In the genomic region with DNA sequence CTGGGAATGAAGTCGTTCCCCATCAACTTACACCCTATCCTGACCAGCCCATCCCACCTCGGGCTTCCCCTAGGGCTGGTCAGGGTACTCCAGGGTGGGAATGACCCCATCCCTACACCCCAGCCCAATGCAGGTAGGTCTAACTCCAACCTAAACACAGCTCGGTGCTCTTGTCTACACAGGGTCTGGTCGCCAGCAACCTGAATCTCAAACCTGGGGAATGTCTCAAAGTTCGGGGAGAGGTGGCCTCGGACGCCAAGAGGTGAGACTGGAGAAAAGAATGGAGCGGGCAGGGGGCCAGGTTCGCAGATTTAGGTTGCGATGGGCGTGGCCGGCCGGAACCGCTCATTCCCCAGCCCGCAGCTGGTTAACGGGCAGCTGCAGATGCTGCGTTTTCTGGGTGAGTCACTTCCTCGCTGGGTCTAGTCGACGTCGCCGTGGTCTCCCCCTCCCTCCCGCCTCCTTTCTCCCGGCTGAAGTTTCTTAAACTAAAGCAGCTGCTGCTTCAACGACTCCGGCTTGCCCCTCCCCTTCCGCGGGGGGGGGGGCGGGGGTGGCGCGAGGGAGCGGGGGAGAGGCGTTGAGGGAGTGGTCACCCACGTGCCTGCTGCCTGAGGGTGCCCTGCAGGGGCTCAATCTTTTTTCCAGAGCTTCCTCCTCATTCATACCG, we compare ENCODE assay signal across 8 mouse cellular contexts. TPM values are rescaled to one million over a fixed set of nuclear protein-coding genes. Genes with fewer than 3 reads are reported as not detected.
DNase-seq lines count a peak whose midpoint lies in the region; ATAC-seq and TF ChIP-seq lines count a peak whose summit lies in the region.

No protein-coding gene starts in this region.

- TF ChIP-seq EP300 in CH12.LX (IDR thresholded peaks at IDR 0.05; ENCODE audit: low read length): peak; percentile 59; the same call in 1 of the 2 replicates

- in situ Hi-C loops in CH12.LX (cut with MboI; ENCODE audit: low pct_ligation_motif_present, low pct_unique_long_range_greater_than_20kb, low sequenced_read_pairs): no loop called here

- peak overlapping the region; percentile 91 for H3K27ac ChIP-seq in CH12.LX (ENCODE audit: insufficient read depth, low read depth)
- no peak overlapping the region for H3K27ac ChIP-seq in hindbrain, embryonic 13.5 days
- H3K27ac ChIP-seq in limb, embryonic 14.5 days (replicated peaks; ENCODE audit: low read depth, low read length): peak overlapping the region; percentile 89
- no peak overlapping the region for H3K27ac ChIP-seq in midbrain, embryonic 14.5 days (replicated peaks; ENCODE audit: low read depth, low read length)

- H3K9ac ChIP-seq in CH12.LX (ENCODE audit: insufficient read depth, low read depth): peak overlapping the region; percentile 70
- H3K9ac ChIP-seq in hindbrain, embryonic 13.5 days: peak overlapping the region; percentile 40; the same call in 1 of the 2 replicates
- peak overlapping the region; percentile 75 for H3K9ac ChIP-seq in limb, embryonic 14.5 days (ENCODE audit: low read depth, low read length, severe bottlenecking)
- H3K9ac ChIP-seq in midbrain, embryonic 14.5 days (replicated peaks; ENCODE audit: low read length): peak overlapping the region; percentile 29; the same call in 1 of the 2 replicates

- H3K9me3 ChIP-seq in CH12.LX (replicated peaks; ENCODE audit: low read length): no peaks in the 10 kb centered on the region
- H3K9me3 ChIP-seq in hindbrain, embryonic 13.5 days: no peaks in the 10 kb centered on the region
- no peaks in the 10 kb centered on the region for H3K9me3 ChIP-seq in limb, embryonic 14.5 days (ENCODE audit: control insufficient read depth, low read length)
- H3K9me3 ChIP-seq in midbrain, embryonic 14.5 days (ENCODE audit: control insufficient read depth, low read length): no peaks in the 10 kb centered on the region

- no peaks in the 10 kb centered on the region for H3K27me3 ChIP-seq in CH12.LX (replicated peaks)
- peaks cover 26% of the 10 kb centered on the region for H3K27me3 ChIP-seq in hindbrain, embryonic 13.5 days
- no peaks in the 10 kb centered on the region for H3K27me3 ChIP-seq in limb, embryonic 14.5 days (ENCODE audit: control insufficient read depth, insufficient read depth, low read length)
- peaks cover 4% of the 10 kb centered on the region; the same call in 1 of the 2 replicates for H3K27me3 ChIP-seq in midbrain, embryonic 14.5 days (ENCODE audit: control insufficient read depth, insufficient read depth, low read length)

- peaks cover 4% of the 10 kb centered on the region; the same call in 1 of the 2 replicates for H3K79me2 ChIP-seq in CH12.LX (replicated peaks; ENCODE audit: control insufficient read depth, extremely low read depth, insufficient read depth, poor library complexity, severe bottlenecking)

- H3K4me3 ChIP-seq in CH12.LX (replicated peaks in 1 of 3; ENCODE audit: low read depth in 2 of 3, low read length in 2 of 3, poor library complexity in 1 of 3): peak overlapping the region; percentile 61 to 84 (median 74)
- peak overlapping the region; percentile 33 for H3K4me3 ChIP-seq in hindbrain, embryonic 13.5 days
- peak overlapping the region; percentile 59 for H3K4me3 ChIP-seq in limb, embryonic 14.5 days (replicated peaks; ENCODE audit: low read length)
- peak overlapping the region; percentile 24 for H3K4me3 ChIP-seq in midbrain, embryonic 14.5 days (replicated peaks; ENCODE audit: low read depth, low read length)

- H3K4me1 ChIP-seq in CH12.LX (ENCODE audit: control insufficient read depth in 1 of 2, insufficient read depth in 2 of 2): peaks cover 23 to 55% of the 10 kb centered on the region in 2 experiments
- H3K4me1 ChIP-seq in hindbrain, embryonic 13.5 days (replicated peaks): peaks cover 33% of the 10 kb centered on the region
- peaks cover 22% of the 10 kb centered on the region for H3K4me1 ChIP-seq in limb, embryonic 14.5 days (ENCODE audit: control insufficient read depth, insufficient read depth, low read length)
- peaks cover 13% of the 10 kb centered on the region for H3K4me1 ChIP-seq in midbrain, embryonic 14.5 days (ENCODE audit: control insufficient read depth, insufficient read depth, low read length)

- peak; percentile 56 for TF ChIP-seq POLR2A in CH12.LX (IDR thresholded peaks at IDR 0.05; ENCODE audit: low read depth, low read length)
- no peak for TF ChIP-seq POLR2A in limb, embryonic 14.5 days (IDR thresholded peaks at IDR 0.05; ENCODE audit: borderline replicate concordance, extremely low read depth, insufficient read depth, insufficient read length)

- WGBS in hindbrain, embryonic 13.5 days: under 1% methylated on average over 32 of the region's 35 CpGs
- WGBS in limb, embryonic 14.5 days: 1% methylated on average over 27 of the region's 35 CpGs
- WGBS in midbrain, embryonic 14.5 days: under 1% methylated on average over 34 of the region's 35 CpGs

- no peak for ATAC-seq in hindbrain, embryonic 13.5 days (ENCODE audit: low FRiP score)
- ATAC-seq in limb, embryonic 14.5 days (ENCODE audit: low FRiP score, low read depth): peak; percentile 66
- peak; percentile 25; the same call in 1 of the 2 replicates for ATAC-seq in midbrain, embryonic 14.5 days (ENCODE audit: low FRiP score, low TSS enrichment)

- H3K4me2 ChIP-seq in CH12.LX (ENCODE audit: insufficient read depth, low read depth, poor library complexity, severe bottlenecking): peak overlapping the region; percentile 95
- H3K4me2 ChIP-seq in hindbrain, embryonic 13.5 days: peak overlapping the region; percentile 59
- peak overlapping the region; percentile 94 for H3K4me2 ChIP-seq in limb, embryonic 14.5 days (replicated peaks; ENCODE audit: low read depth, low read length, severe bottlenecking)
- H3K4me2 ChIP-seq in midbrain, embryonic 14.5 days (ENCODE audit: low read length): peak overlapping the region; percentile 59

- no peak for TF ChIP-seq RAD21 in CH12.LX (IDR thresholded peaks at IDR 0.05; ENCODE audit: low read depth, low read length)

- dilution Hi-C loops in CH12.LX (cut with MboI; ENCODE audit: extremely low pct_ligation_motif_present, extremely low pct_unique_long_range_greater_than_20kb, low sequenced_read_pairs): no loop called here

- TF ChIP-seq CTCF in CH12.LX (conservative IDR thresholded peaks at IDR 0.05 in 1 of 2, IDR thresholded peaks at IDR 0.05 in 1 of 2; ENCODE audit: low read depth in 2 of 2, low read length in 2 of 2): no peak

- DNase-seq in CH12.LX (ENCODE audit: extremely low read depth): peak; percentile 94
- peak; percentile 74 for DNase-seq in adrenal gland, postnatal 25 days
- peak; percentile 47 to 63 for DNase-seq in frontal cortex, postnatal 10 days (ENCODE audit: low spot score in 2 of 2)
- DNase-seq in limb, embryonic 14.5 days (ENCODE audit: low spot score): peak; percentile 93
- peak; percentile 57 for DNase-seq in midbrain, embryonic 14.5 days
- peak; percentile 72 to 79 for DNase-seq in spleen, adult 18-20 months
- DNase-seq in cerebellum, adult 8-10 months: no peak

- peaks cover 12 to 25% of the 10 kb centered on the region in 2 experiments for H3K36me3 ChIP-seq in CH12.LX (replicated peaks in 1 of 2; ENCODE audit: control insufficient read depth in 1 of 2, insufficient read depth in 1 of 2, low read length in 1 of 2)
- no peaks in the 10 kb centered on the region for H3K36me3 ChIP-seq in hindbrain, embryonic 13.5 days
- peaks cover 17% of the 10 kb centered on the region for H3K36me3 ChIP-seq in limb, embryonic 14.5 days (ENCODE audit: control insufficient read depth, insufficient read depth, low read length)
- H3K36me3 ChIP-seq in midbrain, embryonic 14.5 days (ENCODE audit: control insufficient read depth, insufficient read depth, low read length): no peaks in the 10 kb centered on the region

RNA-seq across cellular contexts. Expression of gene Lgals1, which starts 1.4 kb away (rescaled TPM):
- total RNA-seq in CH12.LX (2012; rRNA removed): 735 and 858 TPM in 2 replicates
- total RNA-seq in CH12.LX (2014; rRNA removed): 791 and 805 TPM in 2 replicates
- 592 and 637 TPM in 2 replicates for polyA plus RNA-seq in CH12.LX (2012; ENCODE audit: insufficient read length, low read depth)
- 273 and 304 TPM in 2 replicates for total RNA-seq in adrenal gland, postnatal 25 days (2021)
- 193 and 202 TPM in 2 replicates for polyA plus RNA-seq in hindbrain, embryonic 13.5 days (2015; fragmentation: Nextera tagmentation; extraction: Ambion mirVana)
- polyA plus RNA-seq in limb, embryonic 14.5 days (2012; rRNA removed): 2,106 and 2,309 TPM in 2 replicates
- polyA plus RNA-seq in limb, embryonic 14.5 days (2014; fragmentation: Nextera tagmentation; extraction: Ambion mirVana): 2,467 and 2,738 TPM in 2 replicates
- 13.8 and 101 TPM in 2 replicates for polyA plus RNA-seq in midbrain, embryonic 14.5 days (2014; fragmentation: Nextera tagmentation; extraction: Ambion mirVana)

RNA-seq across cellular contexts. Expression of gene Nol12, which starts 6.8 kb away (rescaled TPM):
- total RNA-seq in CH12.LX (2012; rRNA removed): 33.2 and 40.0 TPM in 2 replicates
- total RNA-seq in CH12.LX (2014; rRNA removed): 13.2 and 13.7 TPM in 2 replicates
- polyA plus RNA-seq in CH12.LX (2012; ENCODE audit: insufficient read length, low read depth): 89.5 and 91.1 TPM in 2 replicates
- 42.7 and 44.0 TPM in 2 replicates for total RNA-seq in adrenal gland, postnatal 25 days (2021)
- polyA plus RNA-seq in hindbrain, embryonic 13.5 days (2015; fragmentation: Nextera tagmentation; extraction: Ambion mirVana): 57.4 and 62.3 TPM in 2 replicates
- polyA plus RNA-seq in limb, embryonic 14.5 days (2012; rRNA removed): 38.8 and 41.0 TPM in 2 replicates
- 50.6 and 53.1 TPM in 2 replicates for polyA plus RNA-seq in limb, embryonic 14.5 days (2014; fragmentation: Nextera tagmentation; extraction: Ambion mirVana)
- 61.0 and 70.8 TPM in 2 replicates for polyA plus RNA-seq in midbrain, embryonic 14.5 days (2014; fragmentation: Nextera tagmentation; extraction: Ambion mirVana)

RNA-seq across cellular contexts. Expression of gene Pdxp, which starts 14.2 kb away (rescaled TPM):
- total RNA-seq in CH12.LX (2012; rRNA removed) (9.3 and 9.8 TPM in 2 replicates), CH12.LX (2014; rRNA removed) (2.8 and 3.1 TPM in 2 replicates)
- 3.4 and 5.4 TPM in 2 replicates for polyA plus RNA-seq in CH12.LX (2012; ENCODE audit: insufficient read length, low read depth)
- 5.0 and 6.0 TPM in 2 replicates for total RNA-seq in adrenal gland, postnatal 25 days (2021)
- 62.7 and 64.3 TPM in 2 replicates for polyA plus RNA-seq in hindbrain, embryonic 13.5 days (2015; fragmentation: Nextera tagmentation; extraction: Ambion mirVana)
- 32.5 and 44.4 TPM in 2 replicates for polyA plus RNA-seq in limb, embryonic 14.5 days (2012; rRNA removed)
- polyA plus RNA-seq in limb, embryonic 14.5 days (2014; fragmentation: Nextera tagmentation; extraction: Ambion mirVana): 20.8 and 21.7 TPM in 2 replicates
- 111 and 147 TPM in 2 replicates for polyA plus RNA-seq in midbrain, embryonic 14.5 days (2014; fragmentation: Nextera tagmentation; extraction: Ambion mirVana)

RNA-seq across cellular contexts. Expression of gene Triobp, which starts 19.6 kb away (rescaled TPM):
- total RNA-seq in CH12.LX (2012; rRNA removed) (26.3 and 31.0 TPM in 2 replicates), CH12.LX (2014; rRNA removed) (10.9 and 11.5 TPM in 2 replicates)
- 25.5 and 27.3 TPM in 2 replicates for polyA plus RNA-seq in CH12.LX (2012; ENCODE audit: insufficient read length, low read depth)
- 113 and 114 TPM in 2 replicates for total RNA-seq in adrenal gland, postnatal 25 days (2021)
- polyA plus RNA-seq in hindbrain, embryonic 13.5 days (2015; fragmentation: Nextera tagmentation; extraction: Ambion mirVana): 31.6 and 36.6 TPM in 2 replicates
- 64.4 and 72.3 TPM in 2 replicates for polyA plus RNA-seq in limb, embryonic 14.5 days (2012; rRNA removed)
- 44.7 and 46.8 TPM in 2 replicates for polyA plus RNA-seq in limb, embryonic 14.5 days (2014; fragmentation: Nextera tagmentation; extraction: Ambion mirVana)
- polyA plus RNA-seq in midbrain, embryonic 14.5 days (2014; fragmentation: Nextera tagmentation; extraction: Ambion mirVana): 42.5 and 46.5 TPM in 2 replicates

RNA-seq across cellular contexts. Expression of gene Sh3bp1, which starts 28.4 kb away (rescaled TPM):
- total RNA-seq in CH12.LX (2012; rRNA removed) (20.6 and 23.8 TPM in 2 replicates), CH12.LX (2014; rRNA removed) (12.3 and 15.5 TPM in 2 replicates)
- 48.6 and 69.7 TPM in 2 replicates for polyA plus RNA-seq in CH12.LX (2012; ENCODE audit: insufficient read length, low read depth)
- total RNA-seq in adrenal gland, postnatal 25 days (2021): 6.1 and 8.8 TPM in 2 replicates
- polyA plus RNA-seq in hindbrain, embryonic 13.5 days (2015; fragmentation: Nextera tagmentation; extraction: Ambion mirVana): 3.8 and 4.5 TPM in 2 replicates
- 127 and 202 TPM in 2 replicates for polyA plus RNA-seq in limb, embryonic 14.5 days (2012; rRNA removed)
- polyA plus RNA-seq in limb, embryonic 14.5 days (2014; fragmentation: Nextera tagmentation; extraction: Ambion mirVana): 51.7 and 54.9 TPM in 2 replicates
- polyA plus RNA-seq in midbrain, embryonic 14.5 days (2014; fragmentation: Nextera tagmentation; extraction: Ambion mirVana): 1.7 and 2.9 TPM in 2 replicates

Comparison
In these comparisons a context has a peak if more than half of its experiments do, and no peak if none do; other contexts are left out.
1. H3K27ac ChIP-seq: peak in CH12.LX (single experiment) and limb, embryonic 14.5 days (single experiment); none in hindbrain, embryonic 13.5 days (single experiment) and midbrain, embryonic 14.5 days (single experiment).
2. H3K4me3 ChIP-seq: peak in every context shown above with its lines; median percentile 74 in CH12.LX; 59 in limb, embryonic 14.5 days; 33 in hindbrain, embryonic 13.5 days; 24 in midbrain, embryonic 14.5 days.
3. Peak in every context shown above with its lines, with median percentiles within 50 percentile points of each other: H3K4me2 ChIP-seq and H3K9ac ChIP-seq.